Mouse (Mus musculus): ENCODE results near the gene Ctrc.
A peak's percentile ranks its signal among the peaks of the same experiment; 100 is the strongest.

- TF ChIP-seq BHLHE40 (IDR thresholded peaks at IDR 0.05; ENCODE audit: low read depth, low read length) (no peak), SMC3 (IDR thresholded peaks at IDR 0.05; ENCODE audit: low read depth, low read length) (peak; percentile 84), CTCF (conservative IDR thresholded peaks at IDR 0.05 in 1 of 2, IDR thresholded peaks at IDR 0.05 in 1 of 2; ENCODE audit: low read depth in 2 of 2, low read length in 2 of 2) (peak; percentile 62 to 90), GABPA (IDR thresholded peaks at IDR 0.05; ENCODE audit: insufficient replicate concordance, low read depth, low read length) (no peak), POLR2A (IDR thresholded peaks at IDR 0.05; ENCODE audit: low read depth, low read length) (no peak), E2F4 (IDR thresholded peaks at IDR 0.05; ENCODE audit: insufficient replicate concordance, low read depth, low read length) (no peak), MYC (IDR thresholded peaks at IDR 0.05; ENCODE audit: low read depth, low read length) (no peak), JUND (conservative IDR thresholded peaks at IDR 0.05; ENCODE audit: low read depth, low read length) (no peak), MAZ (IDR thresholded peaks at IDR 0.05; ENCODE audit: low read depth, low read length) (no peak), USF2 (conservative IDR thresholded peaks at IDR 0.05; ENCODE audit: low read depth, low read length) (no peak), ETS1 (conservative IDR thresholded peaks at IDR 0.05; ENCODE audit: low read depth, low read length) (no peak)
These were observed 36.2 kb downstream of the Ctrc start for GRCm38 (mm10) chr4:141809850-141810464.
